Mouse (Mus musculus) layer of hippocampus, adult 18-20 months (tissue): ENCODE measurements around the gene Map1s. TPM values are rescaled to one million over a fixed set of nuclear protein-coding genes. Genes with fewer than 3 reads are reported as not detected.
A peak's percentile ranks its signal among the peaks of the same experiment; 100 is the strongest.

Experiments used
- DNase-seq, 2 experiments: peaks; one replicate each; pipeline ENCODE4 v3.0.0; 2022; ENCODE audit warnings: low spot score in 2 of 2
- total RNA-seq, 2 experiments: library from RNA; stranded (reverse); gene quantifications; 2 replicates each; pipeline ENCODE4 v1.2.3; 2021

Map1s gene
- total RNA-seq, 2 experiments from 2014 or later: 96.3 to 100 TPM

DNA sequence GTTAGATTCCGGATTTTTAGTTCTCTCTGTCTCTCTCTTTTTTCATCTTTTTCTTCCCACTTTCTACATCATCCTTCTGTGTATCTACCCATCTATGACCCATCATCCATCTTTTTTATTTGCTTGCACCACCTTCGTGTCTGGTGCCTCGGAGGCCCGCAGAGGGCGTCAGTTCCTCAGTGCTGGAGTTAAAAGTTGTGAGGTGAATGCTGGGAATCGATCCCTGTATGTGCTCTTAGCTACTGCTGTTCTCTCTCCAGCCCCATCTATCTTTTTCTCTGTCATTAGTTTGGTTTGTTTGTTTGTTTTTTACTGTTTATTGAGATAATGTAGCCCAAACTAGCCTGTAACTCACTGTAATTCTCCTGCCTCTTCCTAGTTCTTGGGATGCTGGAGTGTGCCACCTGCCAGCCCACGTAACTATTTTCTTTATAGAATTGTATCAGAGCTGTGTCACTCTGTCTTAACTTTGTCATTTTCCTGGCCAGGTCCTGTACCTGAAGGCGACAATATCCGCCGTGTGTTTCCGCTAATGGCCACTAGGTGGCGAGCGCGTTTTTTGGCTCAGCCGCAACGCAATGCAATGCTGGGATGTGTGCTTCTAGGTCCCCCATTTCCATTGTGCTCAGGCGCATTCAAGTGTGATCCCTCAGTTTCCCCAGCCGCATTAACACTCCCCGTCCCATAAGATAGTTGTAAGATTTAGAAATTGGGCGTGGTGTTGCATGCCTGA, 7.9 kb upstream of the Map1s start:
- peak; percentile 80 to 93 for DNase-seq

DNA sequence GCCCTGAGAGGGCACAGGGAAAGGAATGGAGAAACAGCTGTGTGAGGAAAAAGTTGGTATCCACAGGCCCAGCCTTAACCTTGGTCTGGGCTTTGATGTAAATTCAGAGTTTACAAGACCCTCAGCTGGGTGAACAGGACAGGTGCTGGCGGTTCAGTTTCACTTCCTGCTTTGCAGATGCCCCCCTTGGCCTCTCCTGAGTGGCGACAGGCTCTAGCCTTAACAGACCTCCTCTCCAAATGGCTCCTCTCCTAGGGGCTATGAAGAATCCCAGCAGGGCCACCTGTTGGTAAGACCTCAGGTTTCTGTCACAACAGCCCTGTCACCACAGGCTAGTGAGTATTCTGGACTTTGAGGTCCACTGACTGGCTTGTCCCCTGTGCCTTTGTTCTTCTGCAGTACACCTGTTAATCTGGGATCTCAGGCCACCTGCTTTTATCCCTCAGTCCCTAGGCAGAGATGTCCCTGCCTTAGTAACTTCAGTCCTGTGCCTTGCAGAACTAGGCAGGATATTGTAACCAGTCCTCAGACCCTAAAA, 7.0 kb upstream of the Map1s start:
- DNase-seq: no peak

DNA sequence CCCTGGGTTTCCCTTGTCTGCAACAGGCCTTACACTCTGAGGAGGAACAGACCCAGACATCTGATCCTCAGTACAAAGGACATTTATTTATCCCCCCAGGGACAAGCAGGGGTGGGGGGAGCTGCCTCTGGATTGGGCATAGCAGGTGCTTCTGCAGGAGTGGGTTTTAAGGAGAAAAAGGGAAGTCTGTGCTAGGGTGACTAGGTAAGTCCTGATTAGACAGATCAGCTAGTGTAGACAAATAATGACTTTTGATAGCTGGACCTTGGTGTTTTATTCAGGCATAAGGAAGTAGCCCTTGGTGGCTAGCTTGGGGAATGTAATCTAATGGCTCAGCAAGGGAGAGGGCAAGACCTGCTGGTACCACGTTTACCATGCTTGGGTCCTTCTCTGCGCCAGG, 6.5 kb upstream of the Map1s start:
- DNase-seq: no peak

DNA sequence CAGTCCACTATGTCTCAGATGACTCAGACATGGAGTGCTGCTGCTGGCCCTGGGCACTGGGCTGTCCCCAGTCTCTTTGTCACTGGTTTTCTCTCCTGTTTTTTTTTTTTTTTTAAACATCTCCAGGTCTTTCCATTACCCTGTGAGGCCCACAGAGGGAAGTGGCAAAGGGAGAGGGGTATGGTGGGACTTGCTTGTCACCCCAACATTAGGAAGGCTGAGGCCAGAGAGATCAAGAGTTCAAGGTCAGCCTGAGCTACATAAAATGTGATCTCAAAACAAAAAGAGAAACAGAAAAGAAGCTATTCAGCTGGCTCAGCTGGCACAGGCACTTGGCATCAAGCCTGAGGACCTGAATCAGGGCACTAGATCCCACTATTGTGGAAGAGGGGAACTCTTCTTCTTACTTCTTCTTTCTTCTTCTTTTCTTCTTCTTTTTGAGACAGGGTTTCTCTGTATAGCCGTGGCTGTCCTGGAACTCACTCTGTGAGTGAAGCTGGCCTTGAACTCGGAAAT, 4.8 kb upstream of the Map1s start:
- DNase-seq: no peak

DNA sequence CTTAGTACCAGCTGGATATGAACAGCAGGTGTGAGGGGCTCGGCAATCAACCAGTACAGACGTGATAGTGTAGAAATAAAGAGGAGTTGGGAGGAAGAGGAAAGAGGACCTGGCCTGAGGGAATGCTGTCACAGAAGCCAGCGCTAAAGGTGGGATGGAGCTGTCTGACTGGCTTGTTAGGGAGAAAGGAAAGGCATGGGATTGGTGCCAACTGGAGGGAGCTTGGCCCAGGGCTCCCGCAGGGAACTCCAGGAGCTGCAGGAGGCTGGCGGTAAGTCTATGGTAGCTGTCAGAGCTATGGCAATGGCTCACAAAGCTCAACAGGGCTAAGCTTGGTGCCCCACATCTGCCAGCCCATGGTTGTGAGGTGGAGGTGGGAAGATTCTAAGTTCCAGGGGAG, 3.5 kb upstream of the Map1s start:
- DNase-seq: no peak

DNA sequence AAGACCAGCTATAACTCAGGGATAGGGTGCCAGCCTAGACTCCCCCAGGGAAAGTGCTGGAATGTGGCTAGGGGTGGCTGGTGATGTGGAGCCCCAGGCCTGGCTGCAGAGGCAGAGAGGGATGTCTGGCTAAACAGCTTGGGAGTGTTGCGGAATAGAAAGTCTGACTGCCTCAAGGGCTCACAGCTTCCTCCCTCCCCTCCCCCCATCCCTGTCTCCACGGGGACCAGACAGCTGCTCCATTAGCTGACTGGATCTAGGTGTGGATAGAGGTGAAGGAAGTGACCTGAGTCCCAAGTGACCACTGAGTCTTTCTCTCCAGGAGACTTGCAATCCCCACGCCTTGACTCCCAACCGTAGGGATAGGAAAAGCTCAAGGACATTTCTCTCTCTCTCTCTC, 2.6 kb upstream of the Map1s start:
- no peak for DNase-seq

DNA sequence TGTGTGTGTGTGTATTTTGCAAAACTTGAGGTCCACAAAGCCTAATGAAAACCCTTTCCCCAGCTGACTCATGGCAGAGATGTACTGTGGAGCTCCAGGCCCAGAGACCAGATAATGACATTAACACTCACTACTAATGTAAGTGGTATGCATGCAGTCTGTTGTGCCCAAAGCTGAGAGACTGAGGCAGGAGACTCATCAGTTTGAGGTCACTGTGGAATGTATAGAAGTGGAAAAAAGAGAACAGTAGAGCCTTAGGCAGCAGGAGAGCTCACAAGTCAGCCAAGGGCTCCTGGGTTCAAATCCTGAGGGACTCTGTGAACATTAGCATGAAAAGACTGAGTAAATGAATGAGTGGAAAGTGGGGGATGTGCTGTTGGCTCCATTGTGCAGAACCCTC, 2.1 kb upstream of the Map1s start:
- DNase-seq: no peak

DNA sequence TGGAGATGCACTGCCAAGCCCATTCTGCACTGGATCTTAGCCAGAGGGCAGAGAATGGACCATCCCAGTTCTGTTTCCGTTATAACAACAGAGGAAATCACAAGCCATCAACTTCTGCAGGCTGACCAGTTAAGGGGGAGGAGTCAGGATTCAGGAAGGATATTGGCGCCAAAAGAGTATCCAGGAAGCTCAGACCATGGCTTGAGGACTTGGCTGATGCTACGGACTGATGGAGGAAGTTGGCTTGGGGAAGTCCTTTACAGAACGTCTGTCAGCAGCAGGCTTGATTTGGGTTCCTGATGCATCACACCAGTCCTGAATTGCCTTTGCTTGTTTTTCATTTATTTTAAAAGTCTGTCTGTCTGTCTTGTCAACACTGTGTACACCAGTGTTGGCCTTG, 1.2 kb upstream of the Map1s start:
- DNase-seq: no peak

DNA sequence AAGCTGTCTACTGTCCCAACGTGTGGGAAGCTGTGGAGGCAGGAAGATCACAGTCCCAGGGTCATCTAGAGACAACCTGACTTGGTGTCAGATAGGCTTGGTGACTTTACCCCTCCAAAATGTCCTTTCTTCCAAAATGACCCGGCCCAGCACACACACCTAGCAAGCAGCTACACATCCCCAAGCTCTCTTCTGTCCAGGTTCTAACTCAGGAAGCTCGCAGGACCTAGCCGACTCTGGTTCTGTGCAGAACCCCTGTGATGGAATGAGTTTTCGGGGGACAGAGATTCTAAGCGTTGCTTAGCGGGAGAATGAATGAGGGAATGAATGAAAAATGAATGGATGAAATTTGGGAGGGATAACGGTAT, 285 bp upstream of the Map1s start:
- no peak for DNase-seq

DNA sequence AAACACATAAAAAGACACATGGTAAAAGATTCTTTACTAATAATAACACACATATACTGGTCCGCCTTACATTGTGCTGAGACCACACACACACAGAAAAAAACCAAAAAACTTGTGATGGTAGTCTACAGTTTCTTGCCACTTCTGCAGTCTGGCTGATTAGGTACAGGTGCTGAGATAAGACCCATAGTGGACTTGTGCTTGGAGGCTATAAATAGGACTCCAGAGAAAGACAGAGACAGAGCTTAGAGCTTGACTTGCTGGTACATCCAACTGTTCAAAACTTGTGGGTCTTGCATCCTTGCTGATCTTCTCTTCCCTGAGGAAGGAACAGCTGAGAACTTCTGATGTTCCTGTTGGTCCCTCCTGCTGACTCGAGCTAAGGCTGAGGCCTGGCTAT, 1.8 kb downstream of the Map1s start:
- no peak for DNase-seq

DNA sequence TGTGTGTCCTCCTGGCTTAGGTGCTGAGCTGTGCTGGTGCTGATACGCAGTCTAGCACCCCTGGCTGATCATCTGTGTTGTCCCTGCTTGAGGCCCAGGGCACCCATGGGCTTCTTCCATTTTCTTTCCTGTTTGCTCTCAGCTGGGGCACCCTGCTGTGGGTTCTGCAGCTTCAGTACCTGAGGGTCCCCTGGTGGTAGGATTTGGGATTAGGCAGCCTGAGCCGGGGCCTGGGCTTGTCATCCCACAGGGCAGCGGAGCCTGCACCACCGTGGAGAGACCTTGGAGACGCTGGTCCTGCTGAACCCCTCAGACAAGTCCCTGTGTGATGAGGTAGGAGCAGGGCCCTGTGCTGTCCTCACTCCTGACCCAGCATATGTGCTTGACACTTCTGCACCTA, 5.9 kb downstream of the Map1s start:
- no peak for DNase-seq

DNA sequence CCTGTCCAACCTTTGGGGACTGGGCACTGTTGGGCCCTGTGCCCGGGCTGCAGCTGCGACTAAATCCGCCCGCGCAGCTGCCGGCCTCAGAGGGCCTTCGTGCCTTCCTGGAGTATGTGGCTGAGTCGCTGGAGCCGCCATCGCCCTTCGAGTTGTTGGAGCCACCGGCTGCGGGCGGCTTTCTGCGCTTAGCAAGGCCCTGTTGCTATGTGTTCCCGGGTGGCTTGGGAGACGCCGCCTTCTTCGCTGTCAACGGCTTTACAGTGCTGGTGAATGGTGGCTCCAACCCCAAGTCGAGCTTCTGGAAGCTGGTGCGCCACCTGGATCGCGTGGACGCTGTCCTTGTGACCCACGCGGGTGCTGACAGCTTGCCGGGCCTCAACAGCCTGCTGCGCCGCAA, 7.2 kb downstream of the Map1s start:
- no peak for DNase-seq

DNA sequence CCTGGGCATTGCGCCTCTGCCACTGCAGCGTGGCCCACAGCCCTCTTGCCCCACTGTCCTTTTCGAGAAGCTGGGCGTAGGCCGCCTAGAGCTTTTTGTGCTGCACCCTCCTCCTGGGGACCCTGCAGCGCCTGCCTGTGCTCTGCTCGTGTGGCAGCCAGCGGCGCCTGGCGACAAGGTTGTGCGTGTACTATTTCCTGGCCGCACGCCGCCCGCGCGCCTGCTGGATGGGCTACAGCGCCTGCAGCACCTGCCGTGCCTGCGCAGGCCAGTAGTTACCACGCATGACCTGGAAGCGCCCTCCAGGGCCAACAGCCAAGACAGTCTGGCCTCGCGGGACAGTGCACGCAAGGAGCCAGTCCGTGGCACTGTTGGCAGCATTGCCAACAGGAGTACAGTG, 7.8 kb downstream of the Map1s start:
- DNase-seq: no peak

DNA sequence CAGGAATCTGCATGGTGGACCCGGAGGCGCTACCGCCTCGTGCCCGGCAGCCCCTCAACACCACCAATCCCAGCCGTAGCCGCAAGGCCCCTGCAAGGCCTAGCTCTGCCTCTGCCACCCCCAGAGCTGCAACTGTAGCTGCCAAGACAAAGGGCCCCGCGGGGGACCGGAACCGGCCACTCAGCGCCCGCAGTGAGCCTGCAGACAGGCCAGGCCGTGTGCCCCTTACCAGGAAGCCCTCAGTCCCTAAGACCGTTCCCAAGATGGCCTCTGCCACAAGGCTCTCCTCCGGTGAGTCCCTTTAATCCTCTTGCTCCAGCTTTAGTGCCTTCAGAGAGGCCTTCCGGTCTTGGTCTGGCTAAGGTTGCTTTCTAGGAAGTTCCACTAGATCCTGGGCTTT, 9.0 kb downstream of the Map1s start:
- no peak for DNase-seq

DNA sequence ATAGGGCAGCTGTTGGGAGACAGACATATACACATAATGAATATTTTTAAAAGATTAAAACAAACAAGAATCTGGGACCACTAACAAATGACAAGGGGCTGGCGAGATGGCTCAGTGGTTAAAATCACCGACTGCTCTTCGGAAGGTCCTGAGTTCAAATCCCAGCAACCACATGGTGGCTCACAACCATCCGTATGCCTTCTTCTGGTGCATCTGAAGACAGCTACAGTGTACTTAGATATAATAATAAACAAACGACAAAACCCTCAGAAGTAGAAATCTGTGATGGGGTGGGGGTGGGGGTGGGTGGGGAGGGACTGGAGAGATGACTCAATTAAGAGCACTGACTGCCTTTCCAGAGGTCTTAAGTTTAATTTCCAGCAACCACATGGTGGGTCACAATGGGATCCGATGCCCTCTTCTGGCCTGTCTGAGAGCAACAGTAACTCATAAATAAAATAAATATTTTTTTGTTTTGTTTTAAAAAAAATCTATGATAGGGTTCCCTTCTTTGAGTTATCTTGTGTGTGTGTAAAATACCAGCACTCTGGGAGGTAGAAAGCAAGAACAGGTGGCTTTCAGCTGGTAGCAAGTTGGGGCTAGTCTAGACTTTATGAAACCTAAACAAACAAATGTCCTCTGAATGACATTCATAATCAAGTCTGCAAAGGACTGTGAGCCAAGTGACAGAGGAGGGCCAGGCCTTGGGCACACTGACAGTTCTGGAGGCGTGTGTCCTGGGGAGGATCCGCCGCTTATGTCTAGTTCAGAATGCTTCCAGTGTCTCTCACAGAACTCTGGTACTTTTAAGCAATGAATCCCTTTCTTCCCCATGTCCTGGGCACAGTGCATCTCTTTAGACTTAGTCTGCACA, 14.6 kb downstream of the Map1s start:
- no peak for DNase-seq

DNA sequence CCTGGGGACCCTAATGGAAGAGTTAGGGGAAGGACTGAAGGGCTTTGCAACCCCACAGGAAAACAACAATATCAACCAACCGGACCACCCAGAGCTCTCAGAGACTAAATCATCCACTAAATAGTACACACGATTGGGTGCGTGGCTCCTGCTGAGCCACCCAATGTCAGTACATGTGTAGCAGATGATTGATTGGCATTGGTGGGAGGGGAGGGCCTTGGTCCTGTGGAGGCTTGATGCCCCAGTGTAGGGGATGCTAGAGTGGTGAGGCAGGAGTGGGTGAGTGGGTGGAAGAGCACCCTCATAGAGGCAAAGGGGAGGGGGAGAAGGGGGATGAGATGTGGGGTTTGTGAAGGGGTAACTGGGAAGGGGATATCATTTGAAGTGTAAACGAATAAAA, 18.4 kb downstream of the Map1s start:
- no peak for DNase-seq

DNA sequence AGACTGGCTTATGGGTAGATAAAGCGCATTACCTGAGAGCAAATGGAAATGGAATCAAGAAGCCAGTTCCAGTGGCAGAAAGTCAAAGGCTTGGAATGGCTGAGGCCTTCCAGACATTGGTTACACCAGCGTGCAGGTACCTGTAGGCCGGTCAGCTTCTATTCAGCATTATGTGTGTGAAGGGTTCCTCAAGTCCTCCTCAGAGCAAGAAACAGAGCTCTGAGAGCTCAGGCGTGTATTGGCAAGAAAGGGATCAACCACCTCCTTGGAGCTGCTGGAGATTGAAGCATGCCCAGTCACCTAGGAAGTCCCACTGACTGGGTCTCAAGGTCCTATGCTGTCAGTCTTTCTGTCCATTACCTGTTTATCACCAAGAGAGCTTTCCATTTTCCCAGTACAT, 20.0 kb downstream of the Map1s start:
- no peak for DNase-seq

DNA sequence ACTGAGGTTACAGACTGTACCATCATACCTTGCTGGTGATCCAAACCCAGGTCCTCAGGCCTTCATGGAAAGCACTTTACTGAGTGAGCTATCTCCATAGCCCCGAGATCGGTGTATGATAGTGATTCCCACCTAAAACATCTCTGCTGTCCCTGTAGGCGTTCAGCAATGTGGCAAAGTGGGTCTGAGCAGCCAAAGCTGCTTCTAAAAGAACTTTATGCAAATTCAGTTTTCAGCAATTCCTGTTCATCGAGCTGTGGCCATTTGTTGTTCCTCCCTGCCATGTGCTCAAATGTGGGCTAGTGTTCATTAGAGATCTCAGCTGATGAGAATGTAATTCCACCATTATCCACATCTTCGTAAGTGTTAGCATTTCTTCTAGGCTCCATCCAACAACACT, 20.7 kb downstream of the Map1s start:
- DNase-seq: peak in 1 of 2 experiments; percentile 71

DNA sequence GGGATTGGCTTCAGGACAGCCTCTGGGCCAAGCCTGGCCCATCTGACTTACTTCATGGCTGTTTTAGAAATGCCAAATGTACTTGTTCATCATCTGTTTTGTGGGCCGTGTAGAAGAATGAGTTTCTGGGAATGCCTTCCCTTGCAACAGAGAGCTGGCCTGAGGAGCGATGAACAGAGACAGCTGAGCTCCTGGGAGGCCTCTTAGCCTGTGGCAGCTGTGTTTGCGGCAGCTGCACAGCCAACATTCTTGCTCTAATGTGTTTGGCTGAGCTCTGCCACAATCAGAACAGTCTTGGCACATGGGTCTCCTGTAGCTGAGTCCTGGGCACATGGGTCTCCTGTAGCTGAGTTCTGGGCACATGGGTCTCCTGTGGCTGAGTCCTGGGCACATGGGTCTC, 22.4 kb downstream of the Map1s start:
- no peak for DNase-seq

DNA sequence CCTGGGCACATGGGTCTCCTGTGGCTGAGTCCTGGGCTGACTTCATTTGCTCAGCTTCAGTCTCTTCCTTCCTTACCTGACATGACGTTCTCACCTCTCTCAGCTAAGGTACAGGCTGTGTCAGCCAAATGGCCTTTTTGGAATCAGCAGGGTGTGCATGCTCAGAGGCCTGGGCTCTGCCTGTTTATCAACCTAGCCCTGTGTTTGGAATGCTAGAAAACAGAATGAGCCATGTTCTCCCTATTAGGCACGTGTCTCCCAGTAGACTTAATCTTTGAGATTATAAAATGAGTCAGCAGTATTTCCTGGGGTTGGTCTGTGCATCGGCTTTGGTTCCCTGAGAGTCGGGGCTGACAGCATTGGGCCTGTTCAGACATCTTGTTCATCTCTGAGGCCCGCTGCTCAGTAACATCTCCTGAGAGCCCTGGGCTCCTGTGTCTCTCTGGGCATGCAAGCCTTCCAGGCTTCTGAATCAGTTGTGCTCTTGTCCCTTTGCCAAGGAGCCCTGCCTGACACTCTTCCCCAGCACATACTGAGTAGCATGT, 23.1 kb downstream of the Map1s start:
- DNase-seq: no peak

DNA sequence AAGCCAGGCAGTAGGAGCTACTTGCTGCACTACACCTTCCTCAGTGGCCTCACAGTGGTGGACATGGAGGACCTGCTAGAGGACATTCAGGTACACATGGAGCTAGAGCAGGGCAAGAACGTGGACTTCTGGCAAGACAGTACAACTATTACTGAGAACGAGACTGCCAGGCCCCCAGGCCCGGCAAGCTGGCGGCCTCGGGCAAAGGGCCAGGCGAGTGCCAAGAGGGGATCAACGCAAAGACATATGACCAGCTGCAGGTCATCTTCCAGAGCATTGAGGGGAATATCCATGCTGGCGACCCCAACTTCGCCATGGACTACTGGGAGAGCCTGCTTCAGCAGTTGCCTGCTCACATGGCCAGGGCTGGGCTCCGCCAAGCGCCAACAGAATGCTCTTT, 26.0 kb downstream of the Map1s start:
- no peak for DNase-seq

DNA sequence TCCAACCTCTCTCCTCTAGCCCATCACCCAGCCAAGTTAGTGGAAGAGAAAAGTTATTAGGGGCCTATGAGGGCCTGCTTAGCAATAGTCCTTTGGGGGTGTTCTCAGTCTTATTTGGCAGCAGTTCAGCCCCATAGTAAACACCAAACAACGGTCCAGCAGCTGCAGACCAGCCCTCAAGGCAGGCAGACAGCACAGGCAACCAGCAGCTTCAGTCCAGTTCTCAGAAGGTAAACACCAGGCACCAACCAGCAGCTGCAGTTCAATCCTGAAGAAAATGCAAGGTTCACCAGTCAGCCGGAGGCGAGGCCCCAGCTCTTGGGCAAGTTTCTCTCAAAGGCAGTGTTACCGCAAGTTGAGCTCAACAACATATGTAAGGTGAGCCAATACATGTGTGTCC, 27.3 kb downstream of the Map1s start:
- no peak for DNase-seq
